Mouse (Mus musculus): ENCODE data around the gene Degs2.

- TF ChIP-seq CTCF (conservative IDR thresholded peaks at IDR 0.05; ENCODE audit: insufficient read depth, insufficient read length, low read depth, low read length) (peak; percentile 28; the same call in 1 of the 2 replicates), POLR2A (IDR thresholded peaks at IDR 0.05; ENCODE audit: low read depth, low read length) (no peak)
These were observed 4.0 kb upstream of the Degs2 start for GRCm38 (mm10) chr12:108706129-108706528.
